Mouse (Mus musculus) monocyte, adult 2 months (primary cell): Measurements from ENCODE around the gene Bhmt2.
A peak's percentile ranks its signal among the peaks of the same experiment; 100 is the strongest.

Experiments used
- DNase-seq, 2 experiments: peaks; one replicate each; pipeline ENCODE4 v3.0.0; 2022; ENCODE audit warnings: low spot score in 2 of 2, low read depth in 1 of 2

Gene Bhmt2

GRCm38 (mm10) chr13:93648387-93649130 lies 25.5 kb downstream of the Bhmt2 start:
- DNase-seq: no peak

- no peak for DNase-seq
Measured at GRCm38 (mm10) chr13:93639636-93640035, 34.5 kb downstream of the Bhmt2 start.

GRCm38 (mm10) chr13:93637282-93638245 lies 36.5 kb downstream of the Bhmt2 start, which contains the start of gene Bhmt:
TSS of gene Bhmt (minus strand) at chr13:93637961.
- no peak for DNase-seq

- DNase-seq: no peak
Measured at GRCm38 (mm10) chr13:93636561-93636960, 37.5 kb downstream of the Bhmt2 start.

- DNase-seq: no peak
Measured at GRCm38 (mm10) chr13:93632927-93633326, 41.2 kb downstream of the Bhmt2 start.

GRCm38 (mm10) chr13:93630941-93631705 lies 43.0 kb downstream of the Bhmt2 start:
- no peak for DNase-seq

- no peak for DNase-seq
Measured at GRCm38 (mm10) chr13:93628861-93629260, 45.2 kb downstream of the Bhmt2 start.

GRCm38 (mm10) chr13:93614361-93614948 lies 59.6 kb downstream of the Bhmt2 start:
- DNase-seq: no peak

GRCm38 (mm10) chr13:93613771-93614170 lies 60.3 kb downstream of the Bhmt2 start:
- no peak for DNase-seq

- peak in 1 of 2 experiments; percentile 5 for DNase-seq
Measured at GRCm38 (mm10) chr13:93612660-93613607, 61.2 kb downstream of the Bhmt2 start.

- DNase-seq: no peak
Measured at GRCm38 (mm10) chr13:93608476-93608875, 65.6 kb downstream of the Bhmt2 start.

GRCm38 (mm10) chr13:93607701-93608100 lies 66.4 kb downstream of the Bhmt2 start:
- no peak for DNase-seq

GRCm38 (mm10) chr13:93606868-93607578 lies 67.1 kb downstream of the Bhmt2 start:
- no peak for DNase-seq
